Mouse (Mus musculus) forebrain, embryonic 15.5 days (tissue): Measurements from ENCODE around the gene Kcnd2. TPM values are rescaled to one million over a fixed set of nuclear protein-coding genes. Genes with fewer than 3 reads are reported as not detected.
A peak's percentile ranks its signal among the peaks of the same experiment; 100 is the strongest.
"Not testable (repeated sequence)": the region's sequence is repeated elsewhere in the genome, so short reads cannot be mapped to it uniquely, and the experiment has no call there.

Experiments used
- ATAC-seq: fragments of 200-750 bp; cut with Nextera tagmentation; replicated peaks from 2 replicates; pipeline ENCODE4 v1.8.0; 2017; ENCODE audit warnings: mild to moderate bottlenecking, moderate TSS enrichment, moderate library complexity
- H3K27ac ChIP-seq: fragments of 300-500 bp; sonication (generic); replicated peaks from 2 replicates; pipeline ENCODE4 v1.5.1; 2015; ENCODE audit warnings: mild to moderate bottlenecking, inconsistent platforms
- H3K27me3 ChIP-seq: fragments of 300-500 bp; sonication (generic); 2 replicates; pipeline ENCODE4 v1.6.1; 2015; ENCODE audit warnings: inconsistent platforms
- H3K36me3 ChIP-seq: fragments of 300-500 bp; sonication (generic); 2 replicates; pipeline ENCODE4 v1.6.1; 2015; ENCODE audit warnings: mild to moderate bottlenecking, inconsistent platforms
- H3K4me1 ChIP-seq: fragments of 300-500 bp; sonication (generic); 2 replicates; pipeline ENCODE4 v1.6.1; 2015; ENCODE audit warnings: inconsistent platforms
- H3K4me2 ChIP-seq: fragments of 300-500 bp; sonication (generic); replicated peaks from 2 replicates; pipeline ENCODE4 v1.6.1; 2015; ENCODE audit warnings: mild to moderate bottlenecking, inconsistent platforms
- H3K4me3 ChIP-seq: fragments of 300-500 bp; sonication (generic); 2 replicates; pipeline ENCODE4 v1.5.1; 2015; ENCODE audit warnings: mild to moderate bottlenecking, inconsistent platforms
- H3K9ac ChIP-seq: fragments of 300-500 bp; sonication (generic); replicated peaks from 2 replicates; pipeline ENCODE4 v1.6.1; 2015; ENCODE audit warnings: mild to moderate bottlenecking, inconsistent platforms
- H3K9me3 ChIP-seq: fragments of 300-500 bp; sonication (generic); 2 replicates; pipeline ENCODE4 v1.6.1; 2016; ENCODE audit warnings: inconsistent platforms
- WGBS: fragments of 180-500 bp; shearing (Covaris S2); methylation state at CpG from one replicate; pipeline ENCODE4 v1.1.7; 2015; ENCODE audit warnings: mixed read lengths; 5-methylcytosine and 5-hydroxymethylcytosine counted together
- polyA plus RNA-seq: library from polyadenylated mRNA; unstranded; fragments of >200 nt; fragmentation: Nextera tagmentation; extraction: Ambion mirVana; gene quantifications from 2 replicates; pipeline ENCODE4 v1.2.1, GENCODE M21; 2015

Gene Kcnd2
- polyA plus RNA-seq, 1 experiment from 2014 or later, result 10.5 TPM

DNA sequence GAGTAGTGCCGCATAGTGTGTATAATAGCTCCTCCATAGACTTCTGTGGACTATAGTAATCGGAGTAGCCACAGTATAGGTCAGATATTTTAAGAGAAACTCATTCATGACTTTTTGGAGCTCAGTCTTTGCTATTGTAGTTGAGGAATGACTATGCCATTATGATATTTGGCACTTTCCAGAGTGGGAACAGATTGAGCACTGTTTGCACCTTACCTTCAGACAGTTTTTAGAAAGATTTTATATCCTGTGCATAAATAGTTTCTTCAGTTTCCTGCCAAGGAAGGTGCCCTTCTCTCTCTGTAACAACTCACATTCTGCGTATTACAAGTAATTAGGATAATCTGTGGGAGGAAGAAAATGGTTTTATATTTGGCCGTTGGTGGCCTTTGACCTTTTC lies 89.6 kb downstream of the Kcnd2 start:
- ATAC-seq, result no peak
- Histone ChIP-seq H3K4me1 (no peaks in the 10 kb centered on the region), H3K36me3 (no peaks in the 10 kb centered on the region), H3K9ac (no peak overlapping the region), H3K4me2 (no peak overlapping the region), H3K4me3 (no peak overlapping the region), H3K27ac (no peak overlapping the region), H3K9me3 (no peaks in the 10 kb centered on the region), H3K27me3 (no peaks in the 10 kb centered on the region)
- 94% methylated on average over 4 of the region's 4 CpGs for whole genome bisulfite sequencing

GRCm38 (mm10) chr6:21310159-21310558 lies 94.9 kb downstream of the Kcnd2 start:
- Histone ChIP-seq H3K9me3 (no peaks in the 10 kb centered on the region), H3K27ac (no peak overlapping the region), H3K27me3 (no peaks in the 10 kb centered on the region), H3K4me2 (no peak overlapping the region), H3K36me3 (no peaks in the 10 kb centered on the region), H3K9ac (no peak overlapping the region), H3K4me3 (no peak overlapping the region), H3K4me1 (no peaks in the 10 kb centered on the region)
- 26% methylated on average over 3 of the region's 3 CpGs for WGBS
- no peak for ATAC-seq

GRCm38 (mm10) chr6:21321407-21321806 lies 106.1 kb downstream of the Kcnd2 start:
- no peak for ATAC-seq
- H3K4me1 ChIP-seq, result peaks cover 13% of the 10 kb centered on the region; the same call in 1 of the 2 replicates
- no peak overlapping the region for H3K4me3 ChIP-seq
- no peaks in the 10 kb centered on the region for H3K27me3 ChIP-seq
- WGBS, result 69% methylated on average over 6 of the region's 6 CpGs
- no peaks in the 10 kb centered on the region for H3K9me3 ChIP-seq
- no peaks in the 10 kb centered on the region for H3K36me3 ChIP-seq
- H3K4me2 ChIP-seq, result no peak overlapping the region
- H3K9ac ChIP-seq, result no peak overlapping the region
- H3K27ac ChIP-seq, result no peak overlapping the region

DNA sequence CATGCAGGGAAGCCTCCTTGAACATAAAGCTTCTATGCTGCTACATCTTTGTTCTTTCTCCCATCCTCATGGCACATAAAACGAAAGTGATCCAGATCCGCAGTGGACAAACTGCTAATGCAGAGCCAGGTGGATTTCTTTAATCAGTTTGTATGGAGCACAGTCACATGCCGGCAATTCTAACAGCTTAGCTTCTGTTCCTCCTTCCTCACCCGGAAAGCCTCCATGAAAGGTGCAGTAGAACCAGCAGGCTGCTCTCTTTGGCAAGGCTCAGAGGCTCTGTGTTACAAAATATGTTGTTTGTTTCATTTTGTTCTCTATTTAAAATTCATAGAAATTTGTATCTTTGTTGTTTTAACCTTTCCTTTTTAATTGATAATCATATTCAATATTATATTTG lies 106.9 kb downstream of the Kcnd2 start:
- Histone ChIP-seq H3K27me3 (no peaks in the 10 kb centered on the region), H3K4me3 (no peak overlapping the region), H3K36me3 (no peaks in the 10 kb centered on the region), H3K27ac (no peak overlapping the region), H3K4me2 (no peak overlapping the region), H3K9ac (no peak overlapping the region), H3K9me3 (no peaks in the 10 kb centered on the region), H3K4me1 (peaks cover 20% of the 10 kb centered on the region)
- WGBS, result 84% methylated on average over 4 of the region's 4 CpGs
- ATAC-seq, result no peak

- WGBS, result 7% methylated on average over 1 of the region's 1 CpGs
- H3K27ac ChIP-seq, result 0 out of 2 replicates have a peak overlapping the region, but pooled peaks have one; percentile 11
- ATAC-seq, result peak; percentile 92
Observed at GRCm38 (mm10) chr6:21325251-21325650, 109.9 kb downstream of the Kcnd2 start.

DNA sequence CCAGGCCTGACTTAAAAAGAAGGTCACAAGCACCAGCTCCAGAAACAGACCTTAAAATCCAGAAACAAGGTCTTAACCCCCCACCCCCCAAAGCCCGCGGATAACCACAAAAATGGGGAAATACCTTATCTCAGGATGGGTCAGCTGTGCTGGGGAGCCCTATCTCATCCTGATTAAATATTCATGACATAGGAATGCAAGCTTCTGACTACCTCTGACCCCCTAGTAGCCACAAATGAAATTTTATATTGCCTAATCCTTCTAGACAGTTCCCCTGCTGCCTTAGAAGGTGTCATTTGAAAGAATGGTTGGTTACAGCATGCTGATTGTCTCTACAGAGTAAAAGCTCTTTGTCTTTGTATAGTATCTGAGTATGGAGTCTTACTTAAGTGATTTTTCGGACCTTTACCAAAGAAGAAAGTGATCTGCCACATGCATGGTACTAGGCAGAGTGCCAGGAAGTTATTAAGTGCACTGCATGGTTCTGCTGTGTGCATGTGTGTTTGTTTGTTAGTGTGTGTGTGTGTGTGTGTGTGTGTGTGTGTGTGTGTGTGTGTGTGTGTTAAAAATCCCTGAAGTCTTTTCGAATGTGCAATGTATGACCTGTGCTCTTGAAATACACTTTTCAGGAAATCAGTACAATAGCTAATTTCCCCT lies 111.9 kb downstream of the Kcnd2 start:
- Histone ChIP-seq H3K27ac (no peak overlapping the region), H3K36me3 (no peaks in the 10 kb centered on the region), H3K4me2 (no peak overlapping the region), H3K9me3 (no peaks in the 10 kb centered on the region), H3K4me1 (peaks cover 22% of the 10 kb centered on the region), H3K9ac (no peak overlapping the region), H3K27me3 (no peaks in the 10 kb centered on the region), H3K4me3 (no peak overlapping the region)
- peak; percentile 12; the same call in 1 of the 2 replicates for ATAC-seq
- 36% methylated on average over 4 of the region's 4 CpGs for WGBS

More at GRCm38 (mm10) chr6:21325251-21325650, 109.9 kb downstream of the Kcnd2 start:
- peaks cover 22% of the 10 kb centered on the region for H3K4me1 ChIP-seq
- no peaks in the 10 kb centered on the region for H3K9me3 ChIP-seq
- no peak overlapping the region for H3K4me3 ChIP-seq
- no peak overlapping the region for H3K9ac ChIP-seq
- no peaks in the 10 kb centered on the region for H3K27me3 ChIP-seq
- H3K4me2 ChIP-seq, result no peak overlapping the region
- no peaks in the 10 kb centered on the region for H3K36me3 ChIP-seq

- not testable (repeated sequence) for H3K36me3 ChIP-seq, H3K4me2 ChIP-seq, H3K4me3 ChIP-seq, ATAC-seq, H3K27me3 ChIP-seq, H3K9ac ChIP-seq, H3K4me1 ChIP-seq, H3K27ac ChIP-seq, H3K9me3 ChIP-seq
- WGBS, result 83% methylated on average over 3 of the region's 3 CpGs
Observed at GRCm38 (mm10) chr6:21385298-21385697, 170.0 kb downstream of the Kcnd2 start.

GRCm38 (mm10) chr6:21391776-21392175 lies 176.5 kb downstream of the Kcnd2 start:
- H3K4me1 ChIP-seq, result no peaks in the 10 kb centered on the region
- 95% methylated on average over 4 of the region's 4 CpGs for WGBS
- no peaks in the 10 kb centered on the region for H3K27me3 ChIP-seq
- H3K4me3 ChIP-seq, result no peak overlapping the region
- H3K27ac ChIP-seq, result no peak overlapping the region
- ATAC-seq, result no peak
- H3K9ac ChIP-seq, result no peak overlapping the region
- no peaks in the 10 kb centered on the region for H3K36me3 ChIP-seq
- H3K4me2 ChIP-seq, result no peak overlapping the region
- no peaks in the 10 kb centered on the region for H3K9me3 ChIP-seq

- Histone ChIP-seq H3K27me3 (no peaks in the 10 kb centered on the region), H3K4me3 (no peak overlapping the region), H3K9ac (no peak overlapping the region), H3K27ac (no peak overlapping the region), H3K4me2 (no peak overlapping the region), H3K9me3 (no peaks in the 10 kb centered on the region), H3K36me3 (no peaks in the 10 kb centered on the region), H3K4me1 (no peaks in the 10 kb centered on the region)
- ATAC-seq, result no peak
- WGBS, result 94% methylated on average over 3 of the region's 3 CpGs
Observed at GRCm38 (mm10) chr6:21413656-21414055, 198.4 kb downstream of the Kcnd2 start.

- Histone ChIP-seq H3K27ac (no peak overlapping the region), H3K9ac (no peak overlapping the region), H3K36me3 (no peaks in the 10 kb centered on the region), H3K4me2 (no peak overlapping the region), H3K4me1 (no peaks in the 10 kb centered on the region), H3K27me3 (no peaks in the 10 kb centered on the region), H3K9me3 (no peaks in the 10 kb centered on the region), H3K4me3 (no peak overlapping the region)
- 60% methylated on average over 6 of the region's 6 CpGs for WGBS
- ATAC-seq, result no peak
Observed at GRCm38 (mm10) chr6:21418246-21418645, 202.9 kb downstream of the Kcnd2 start.

DNA sequence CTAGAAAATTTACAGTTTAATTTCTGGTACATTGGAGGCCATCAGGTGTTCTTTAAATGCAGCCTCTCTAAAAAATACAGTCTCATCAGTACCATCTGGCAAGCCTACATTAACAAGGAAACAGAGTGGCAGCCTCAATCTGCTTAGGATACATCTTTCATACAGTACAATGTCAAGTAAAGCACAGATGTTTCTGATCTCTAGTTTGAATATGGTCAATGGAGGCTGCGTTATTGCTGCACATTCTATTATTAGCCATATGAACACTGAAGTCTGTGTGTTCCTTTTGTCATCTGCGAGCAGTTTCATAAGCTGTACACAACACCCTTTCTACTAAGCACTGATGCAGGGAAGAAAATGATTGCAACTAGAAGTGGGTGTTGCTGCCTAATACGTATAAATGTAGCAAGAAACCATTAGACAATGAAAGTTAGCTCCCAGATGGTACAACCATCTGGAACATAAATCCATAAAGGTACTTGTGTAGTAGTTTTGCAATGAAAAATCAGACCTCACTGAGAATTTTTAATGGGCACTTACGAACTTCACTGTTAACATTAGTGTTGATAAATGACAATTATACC lies 209.0 kb downstream of the Kcnd2 start:
- Histone ChIP-seq H3K4me1 (peaks cover 5% of the 10 kb centered on the region; the same call in 1 of the 2 replicates), H3K4me2 (no peak overlapping the region), H3K9me3 (no peaks in the 10 kb centered on the region), H3K36me3 (no peaks in the 10 kb centered on the region), H3K27me3 (no peaks in the 10 kb centered on the region), H3K4me3 (no peak overlapping the region), H3K27ac (no peak overlapping the region), H3K9ac (no peak overlapping the region)
- 56% methylated on average over 4 of the region's 4 CpGs for WGBS
- ATAC-seq, result peak; percentile 77

GRCm38 (mm10) chr6:21431120-21431519 lies 215.8 kb downstream of the Kcnd2 start:
- no peaks in the 10 kb centered on the region for H3K36me3 ChIP-seq
- no peak overlapping the region for H3K4me2 ChIP-seq
- H3K9ac ChIP-seq, result no peak overlapping the region
- H3K4me1 ChIP-seq, result no peaks in the 10 kb centered on the region
- no peaks in the 10 kb centered on the region for H3K9me3 ChIP-seq
- no peak for ATAC-seq
- H3K27ac ChIP-seq, result no peak overlapping the region
- no peak overlapping the region for H3K4me3 ChIP-seq
- no peaks in the 10 kb centered on the region for H3K27me3 ChIP-seq
- WGBS, result 83% methylated on average over 1 of the region's 1 CpGs

- H3K27me3 ChIP-seq, result no peaks in the 10 kb centered on the region
- ATAC-seq, result no peak
- no peaks in the 10 kb centered on the region for H3K36me3 ChIP-seq
- H3K27ac ChIP-seq, result no peak overlapping the region
- H3K4me2 ChIP-seq, result no peak overlapping the region
- no peak overlapping the region for H3K4me3 ChIP-seq
- no peaks in the 10 kb centered on the region for H3K9me3 ChIP-seq
- H3K9ac ChIP-seq, result no peak overlapping the region
- H3K4me1 ChIP-seq, result no peaks in the 10 kb centered on the region
Observed at GRCm38 (mm10) chr6:21464719-21465118, 249.4 kb downstream of the Kcnd2 start.
